Mouse (Mus musculus) hindbrain, embryonic 13.5 days (tissue): ENCODE results near the gene Slc36a2. TPM values are rescaled to one million over a fixed set of nuclear protein-coding genes. Genes with fewer than 3 reads are reported as not detected.
"Not testable (repeated sequence)": the region's sequence is repeated elsewhere in the genome, so short reads cannot be mapped to it uniquely, and the experiment has no call there.

ENCODE experiments used
- ATAC-seq: fragments of 200-750 bp; cut with Nextera tagmentation; 2 replicates; pipeline ENCODE4 v1.8.0; 2017; ENCODE audit warnings: moderate TSS enrichment; ENCODE audit not compliant: low FRiP score
- H3K27ac ChIP-seq: fragments of 300-500 bp; sonication (generic); 2 replicates; pipeline ENCODE4 v1.5.1; 2015; ENCODE audit warnings: inconsistent platforms, mild to moderate bottlenecking, moderate library complexity
- H3K27me3 ChIP-seq: fragments of 300-500 bp; sonication (generic); 2 replicates; pipeline ENCODE4 v1.6.1; 2015; ENCODE audit warnings: mild to moderate bottlenecking, inconsistent platforms
- H3K36me3 ChIP-seq: fragments of 300-500 bp; sonication (generic); 2 replicates; pipeline ENCODE4 v1.6.1; 2015; ENCODE audit warnings: mild to moderate bottlenecking, inconsistent platforms
- H3K4me1 ChIP-seq: fragments of 300-500 bp; sonication (generic); replicated peaks from 2 replicates; pipeline ENCODE4 v1.6.1; 2015; ENCODE audit warnings: inconsistent platforms
- H3K4me2 ChIP-seq: fragments of 300-500 bp; sonication (generic); 2 replicates; pipeline ENCODE4 v1.6.1; 2015; ENCODE audit warnings: inconsistent platforms, mild to moderate bottlenecking, moderate library complexity
- H3K4me3 ChIP-seq: fragments of 300-500 bp; sonication (generic); 2 replicates; pipeline ENCODE4 v1.5.1; 2015; ENCODE audit warnings: mild to moderate bottlenecking, inconsistent platforms
- H3K9ac ChIP-seq: fragments of 300-500 bp; sonication (generic); 2 replicates; pipeline ENCODE4 v1.6.1; 2015; ENCODE audit warnings: mild to moderate bottlenecking, inconsistent platforms
- H3K9me3 ChIP-seq: fragments of 300-500 bp; sonication (generic); 2 replicates; pipeline ENCODE4 v1.6.1; 2016; ENCODE audit warnings: inconsistent platforms
- WGBS: fragments of 180-500 bp; shearing (Covaris S2); methylation state at CpG from one replicate; pipeline ENCODE4 v1.1.7; 2015; 5-methylcytosine and 5-hydroxymethylcytosine counted together
- polyA plus RNA-seq: library from polyadenylated mRNA; unstranded; fragments of >200 nt; fragmentation: Nextera tagmentation; extraction: Ambion mirVana; gene quantifications from 2 replicates; pipeline ENCODE4 v1.2.1, GENCODE M21; 2015

Gene Slc36a2
- polyA plus RNA-seq, 1 experiment from 2014 or later: 1.5 TPM

GRCm38 (mm10) chr11:55121430-55121829 lies 63.4 kb downstream of the Slc36a2 start:
- WGBS: 83% methylated on average over 1 of the region's 1 CpGs
- Histone ChIP-seq H3K4me1 (no peaks in the 10 kb centered on the region), H3K4me2 (no peak overlapping the region), H3K36me3 (no peaks in the 10 kb centered on the region), H3K27me3 (no peaks in the 10 kb centered on the region), H3K4me3 (no peak overlapping the region), H3K27ac (no peak overlapping the region), H3K9me3 (no peaks in the 10 kb centered on the region), H3K9ac (no peak overlapping the region)
- ATAC-seq: no peak

GRCm38 (mm10) chr11:55120821-55121271 lies 64.0 kb downstream of the Slc36a2 start:
- no peaks in the 10 kb centered on the region for H3K9me3 ChIP-seq
- ATAC-seq: no peak
- no peak overlapping the region for H3K4me3 ChIP-seq
- H3K4me1 ChIP-seq: no peaks in the 10 kb centered on the region
- H3K27me3 ChIP-seq: no peaks in the 10 kb centered on the region
- no peaks in the 10 kb centered on the region for H3K36me3 ChIP-seq
- H3K9ac ChIP-seq: no peak overlapping the region
- H3K27ac ChIP-seq: no peak overlapping the region
- WGBS: 90% methylated on average over 8 of the region's 8 CpGs
- H3K4me2 ChIP-seq: no peak overlapping the region

- Histone ChIP-seq H3K9me3 (no peaks in the 10 kb centered on the region), H3K9ac (no peak overlapping the region), H3K27ac (no peak overlapping the region), H3K36me3 (no peaks in the 10 kb centered on the region), H3K27me3 (no peaks in the 10 kb centered on the region), H3K4me1 (no peaks in the 10 kb centered on the region), H3K4me3 (no peak overlapping the region), H3K4me2 (no peak overlapping the region)
- no peak for ATAC-seq
These were observed 64.6 kb downstream of the Slc36a2 start for GRCm38 (mm10) chr11:55120279-55120678.

- Histone ChIP-seq H3K27ac (no peak overlapping the region), H3K9me3 (no peaks in the 10 kb centered on the region), H3K4me3 (no peak overlapping the region), H3K9ac (no peak overlapping the region), H3K36me3 (no peaks in the 10 kb centered on the region), H3K4me1 (no peaks in the 10 kb centered on the region), H3K27me3 (no peaks in the 10 kb centered on the region), H3K4me2 (no peak overlapping the region)
- WGBS: 85% methylated on average over 2 of the region's 2 CpGs
- no peak for ATAC-seq
These were observed 67.8 kb downstream of the Slc36a2 start for GRCm38 (mm10) chr11:55117031-55117430.

GRCm38 (mm10) chr11:55116004-55116403 lies 68.9 kb downstream of the Slc36a2 start:
- Histone ChIP-seq H3K9me3 (no peaks in the 10 kb centered on the region), H3K9ac (no peak overlapping the region), H3K4me2 (no peak overlapping the region), H3K4me1 (no peaks in the 10 kb centered on the region), H3K36me3 (no peaks in the 10 kb centered on the region), H3K4me3 (no peak overlapping the region), H3K27ac (no peak overlapping the region), H3K27me3 (no peaks in the 10 kb centered on the region)
- ATAC-seq: no peak
- 100% methylated on average over 3 of the region's 3 CpGs for WGBS

- Histone ChIP-seq H3K27ac (no peak overlapping the region), H3K9ac (no peak overlapping the region), H3K9me3 (no peaks in the 10 kb centered on the region), H3K4me2 (no peak overlapping the region), H3K36me3 (peaks cover 7% of the 10 kb centered on the region), H3K4me1 (no peaks in the 10 kb centered on the region), H3K4me3 (no peak overlapping the region), H3K27me3 (no peaks in the 10 kb centered on the region)
- ATAC-seq: no peak
- WGBS: 79% methylated on average over 2 of the region's 2 CpGs
These were observed 70.6 kb downstream of the Slc36a2 start for GRCm38 (mm10) chr11:55114291-55114690.

- H3K36me3 ChIP-seq: peaks cover 11% of the 10 kb centered on the region
- H3K27ac ChIP-seq, H3K4me2 ChIP-seq, H3K27me3 ChIP-seq, H3K4me3 ChIP-seq, ATAC-seq, H3K9me3 ChIP-seq, H3K9ac ChIP-seq, H3K4me1 ChIP-seq: not testable (repeated sequence)
- WGBS: 54% methylated on average over 4 of the region's 4 CpGs
These were observed 71.0 kb downstream of the Slc36a2 start for GRCm38 (mm10) chr11:55113861-55114250.

- no peak for ATAC-seq
- Histone ChIP-seq H3K36me3 (peaks cover 16% of the 10 kb centered on the region), H3K4me1 (no peaks in the 10 kb centered on the region), H3K4me3 (no peak overlapping the region), H3K9ac (no peak overlapping the region), H3K4me2 (no peak overlapping the region), H3K27ac (no peak overlapping the region), H3K9me3 (no peaks in the 10 kb centered on the region), H3K27me3 (no peaks in the 10 kb centered on the region)
- WGBS: 65% methylated on average over 7 of the region's 7 CpGs
These were observed 71.5 kb downstream of the Slc36a2 start for GRCm38 (mm10) chr11:55113209-55113860.

- Histone ChIP-seq H3K4me3 (no peak overlapping the region), H3K27ac (no peak overlapping the region), H3K4me1 (no peaks in the 10 kb centered on the region), H3K27me3 (no peaks in the 10 kb centered on the region), H3K9me3 (no peaks in the 10 kb centered on the region), H3K4me2 (no peak overlapping the region), H3K36me3 (peaks cover 29% of the 10 kb centered on the region), H3K9ac (no peak overlapping the region)
- WGBS: 81% methylated on average over 7 of the region's 7 CpGs
- no peak for ATAC-seq
These were observed 74.2 kb downstream of the Slc36a2 start for GRCm38 (mm10) chr11:55110566-55111169.

GRCm38 (mm10) chr11:55109521-55110300 lies 75.2 kb downstream of the Slc36a2 start:
- Histone ChIP-seq H3K36me3 (peaks cover 29% of the 10 kb centered on the region), H3K4me3 (no peak overlapping the region), H3K4me2 (no peak overlapping the region), H3K4me1 (no peaks in the 10 kb centered on the region), H3K27ac (no peak overlapping the region), H3K9ac (no peak overlapping the region), H3K9me3 (no peaks in the 10 kb centered on the region), H3K27me3 (no peaks in the 10 kb centered on the region)
- no peak for ATAC-seq
- 95% methylated on average over 7 of the region's 7 CpGs for WGBS
